Mouse (Mus musculus) left cerebral cortex, postnatal 25 days (tissue): Measurements from ENCODE around the gene Irak2. TPM values are rescaled to one million over a fixed set of nuclear protein-coding genes. Genes with fewer than 3 reads are reported as not detected.
A peak's percentile ranks its signal among the peaks of the same experiment; 100 is the strongest.
"Not testable (repeated sequence)": the region's sequence is repeated elsewhere in the genome, so short reads cannot be mapped to it uniquely, and the experiment has no call there.

Source experiments
- DNase-seq, 2 experiments: peaks; one replicate each; pipeline ENCODE4 v3.0.0; 2022; ENCODE audit warnings: low spot score in 2 of 2, mixed read lengths in 1 of 2
- intact Hi-C: fragments of 180-260 bp; cut with DNase I; formaldehyde crosslinking; loops from one replicate; pipeline ENCODE4 v1.15.1; 2025
- total RNA-seq, 2 experiments: library from RNA; stranded (reverse); gene quantifications; 2 replicates each; pipeline ENCODE4 v1.2.3; 2021

Gene Irak2
- total RNA-seq, 2 experiments from 2014 or later = 18.5 to 21.1 TPM

DNA sequence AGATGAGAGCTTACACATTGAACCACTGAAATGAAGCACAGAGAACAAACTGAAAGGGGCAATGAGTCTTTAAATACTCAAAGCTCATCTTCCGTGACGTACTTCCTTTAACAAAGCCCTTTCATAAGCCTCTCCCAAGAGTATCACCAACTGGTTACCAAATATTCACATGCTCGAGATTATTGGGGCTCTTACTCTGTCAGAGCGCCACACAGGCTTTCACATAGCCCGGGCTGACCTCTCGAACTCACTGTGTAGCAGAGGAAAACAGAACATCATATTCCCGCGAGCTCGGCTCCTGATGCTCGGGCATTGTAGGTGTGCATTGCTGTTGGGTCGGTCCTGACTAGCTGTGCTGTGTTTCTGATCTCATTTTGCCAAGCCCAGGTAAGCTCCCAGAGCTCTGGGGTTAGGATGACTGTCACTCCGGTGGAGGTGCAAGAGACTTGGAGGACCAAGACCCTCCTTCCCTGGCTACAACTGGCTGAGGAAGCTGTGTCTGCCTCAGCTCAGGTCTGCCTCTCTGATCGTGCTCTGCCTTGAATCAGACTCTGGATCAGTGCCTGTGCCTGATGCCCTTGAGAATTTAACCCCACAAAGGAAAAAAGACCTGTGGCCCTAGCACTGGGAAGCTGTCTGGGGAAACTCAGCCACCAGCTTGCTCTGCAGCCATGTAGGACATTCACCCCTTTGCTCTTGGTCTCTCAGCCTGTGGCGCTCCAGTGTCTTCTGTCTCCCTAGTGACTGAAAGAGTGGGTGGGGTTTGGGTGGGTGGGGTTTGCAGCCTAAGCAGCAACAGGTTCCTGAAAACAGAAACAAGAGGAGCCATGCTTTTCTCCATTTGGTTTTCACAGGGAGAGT lies 22.5 kb downstream of the Irak2 start:
- intact Hi-C loops = no loop called here
- DNase-seq = no peak

DNA sequence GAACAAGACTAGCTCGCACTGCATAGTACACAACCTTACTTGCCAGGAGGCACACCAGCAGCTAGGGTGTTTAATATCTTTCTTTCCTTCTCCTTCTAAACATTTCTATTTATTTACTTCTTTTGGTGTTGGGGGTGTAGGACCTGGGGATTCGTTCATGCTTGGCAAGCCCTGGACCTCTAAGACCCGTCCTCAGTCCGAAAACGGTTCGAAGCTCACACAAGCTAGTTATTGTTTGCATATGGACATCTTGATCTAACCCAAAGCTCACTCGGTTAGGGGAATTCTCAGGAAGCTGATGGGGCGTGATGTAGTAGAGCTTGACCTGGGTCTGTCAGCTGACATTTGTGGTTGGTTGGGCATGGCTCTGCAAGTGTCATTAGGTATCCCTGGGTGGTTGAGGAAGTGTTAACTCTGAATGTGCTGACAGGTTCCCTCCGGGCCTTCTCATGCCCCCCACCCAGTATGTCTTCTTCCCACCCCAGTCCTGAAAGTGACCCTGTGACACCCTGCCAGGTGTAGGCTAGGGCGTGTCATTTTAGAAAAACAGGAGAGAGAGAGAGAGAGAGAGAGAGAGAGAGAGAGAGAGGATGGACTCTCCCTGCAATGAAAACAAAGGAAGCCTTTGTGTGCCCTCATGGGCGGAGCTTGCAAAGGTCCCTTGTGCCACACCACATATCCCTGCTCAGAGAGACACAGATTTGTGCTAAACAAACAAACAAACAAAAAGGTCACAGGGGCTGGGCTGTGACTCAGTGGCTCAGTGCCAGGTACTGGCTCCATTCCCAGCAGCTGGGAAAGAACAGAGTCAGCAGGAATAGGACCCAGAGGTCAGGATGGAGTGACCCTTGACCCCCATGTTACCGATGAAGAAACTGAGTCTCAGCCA lies 23.3 kb downstream of the Irak2 start:
- no peak for DNase-seq
- intact Hi-C loops = no loop called here

DNA sequence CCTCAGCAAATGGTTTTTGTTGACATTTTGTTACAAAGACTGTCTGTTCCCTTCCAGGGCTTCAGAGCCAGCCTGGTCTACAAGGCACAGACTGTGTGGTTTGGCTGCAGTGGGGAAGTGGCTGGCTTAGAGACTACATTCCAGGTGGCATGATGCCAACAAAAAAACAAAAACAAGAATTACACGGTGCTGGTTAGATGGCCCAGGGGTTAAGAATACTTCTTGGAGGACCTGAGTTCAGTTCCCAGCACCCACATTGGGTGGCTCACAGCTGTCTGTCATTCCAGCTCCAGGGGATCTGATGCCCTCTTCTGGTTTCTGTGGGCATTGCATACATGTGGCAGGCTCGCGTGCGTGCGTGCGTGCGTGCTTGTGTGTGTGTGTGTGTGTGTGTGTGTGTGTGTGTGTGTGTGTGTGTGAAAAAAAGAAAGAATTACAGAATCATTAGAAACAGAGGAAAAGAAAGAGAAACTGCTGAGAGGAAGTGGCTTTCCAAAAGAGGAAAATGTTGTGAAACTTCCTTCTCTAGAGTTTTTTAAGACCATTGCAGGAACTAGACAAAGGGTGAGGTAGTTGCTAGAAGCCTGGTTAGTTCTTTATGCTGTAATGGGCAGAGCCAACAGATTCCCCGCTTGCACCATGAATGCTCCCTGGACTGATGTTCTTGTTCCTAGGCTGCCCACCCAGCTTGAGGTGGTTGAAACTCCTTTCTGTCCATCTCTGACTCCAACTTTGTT lies 24.9 kb downstream of the Irak2 start:
- intact Hi-C loops = no loop called here
- DNase-seq = no peak

DNA sequence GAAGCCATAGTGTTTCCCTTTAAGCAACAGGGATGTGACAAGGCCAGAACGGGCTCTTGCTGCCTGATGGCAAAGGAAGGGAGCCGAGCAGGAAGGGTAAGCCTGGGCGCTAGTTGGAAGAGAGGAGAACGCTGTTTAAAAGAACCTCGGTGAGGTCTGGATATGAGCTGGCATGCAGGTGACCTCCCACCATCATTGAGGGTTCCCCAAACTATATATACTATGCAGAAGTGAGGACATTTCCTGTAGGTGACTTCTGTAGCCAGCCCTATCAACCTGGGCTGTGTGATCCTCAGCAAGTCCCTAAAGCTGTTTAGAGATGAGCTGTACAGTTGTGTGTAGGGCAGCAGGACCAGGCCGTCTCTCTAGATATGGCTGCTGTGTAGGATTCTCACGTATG lies 26.0 kb downstream of the Irak2 start:
- intact Hi-C loops = no loop called here
- no peak for DNase-seq

DNA sequence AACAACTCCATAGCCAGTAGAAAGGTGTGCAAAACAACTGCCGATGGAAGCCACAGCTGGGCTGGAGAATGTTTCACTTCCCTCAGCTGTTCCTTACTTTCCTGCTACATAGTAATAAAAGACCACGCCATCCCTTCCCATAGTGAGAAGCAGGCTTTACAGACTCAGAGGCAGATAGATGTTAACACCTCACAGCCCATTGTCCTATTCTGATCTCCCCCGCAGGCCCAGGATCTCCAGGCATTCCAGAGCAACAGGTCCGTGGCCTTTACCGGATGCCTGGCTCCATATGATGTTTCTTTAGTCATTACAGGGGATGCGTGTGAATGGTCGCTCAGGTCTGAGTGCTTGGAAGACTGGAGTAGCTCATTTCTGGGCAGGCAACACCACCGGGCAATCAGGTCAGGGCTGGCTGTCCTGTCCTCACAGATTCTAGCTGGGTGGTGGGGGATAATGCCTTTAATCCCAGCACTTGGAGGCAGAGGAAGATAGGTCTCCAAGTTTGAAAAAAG lies 29.4 kb downstream of the Irak2 start:
- intact Hi-C loops = no loop called here
- no peak for DNase-seq

DNA sequence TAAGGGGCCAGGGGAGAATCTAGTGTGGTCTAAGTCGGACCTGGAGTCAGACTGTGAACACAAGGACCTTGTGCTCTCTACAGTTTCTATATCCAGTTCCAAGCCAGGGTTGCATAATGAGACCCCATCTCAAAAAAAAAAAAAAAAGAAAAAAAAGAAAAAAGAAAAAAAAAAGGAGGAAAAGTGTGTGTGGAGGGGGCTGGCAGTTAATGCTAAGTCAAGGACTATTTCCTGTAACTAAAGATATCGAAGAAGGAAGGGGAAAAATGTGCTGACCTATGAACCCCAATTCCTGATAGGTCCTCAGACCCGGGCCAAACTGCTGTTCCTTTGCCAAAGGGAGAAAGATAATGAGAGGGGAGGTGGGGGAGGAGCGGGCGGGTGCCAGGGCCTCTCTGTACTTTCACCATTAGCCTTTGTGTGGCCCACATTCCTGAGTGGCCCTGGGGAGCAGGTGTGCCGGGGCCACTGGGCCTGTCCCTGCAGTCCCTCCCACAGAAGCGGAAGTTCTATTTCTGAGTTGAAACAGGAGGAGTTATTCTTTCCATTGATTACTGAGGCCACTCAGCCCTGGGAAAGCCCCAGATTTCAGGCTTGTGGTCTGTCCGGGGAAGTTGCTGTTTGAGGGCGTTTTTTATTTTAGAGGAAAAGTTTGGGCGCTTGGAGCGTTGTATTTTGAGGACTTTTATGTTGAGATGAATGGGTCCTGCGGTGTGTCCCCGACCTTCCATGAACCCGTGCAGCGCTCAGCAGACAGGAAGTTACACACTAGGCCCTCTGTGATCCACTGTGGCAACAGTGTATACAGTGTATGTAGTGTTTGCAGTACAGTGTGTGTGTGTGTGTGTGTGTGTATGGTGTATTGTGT lies 30.3 kb downstream of the Irak2 start:
- intact Hi-C loops = no loop called here
- peak in 1 of 2 experiments; percentile 31 for DNase-seq

DNA sequence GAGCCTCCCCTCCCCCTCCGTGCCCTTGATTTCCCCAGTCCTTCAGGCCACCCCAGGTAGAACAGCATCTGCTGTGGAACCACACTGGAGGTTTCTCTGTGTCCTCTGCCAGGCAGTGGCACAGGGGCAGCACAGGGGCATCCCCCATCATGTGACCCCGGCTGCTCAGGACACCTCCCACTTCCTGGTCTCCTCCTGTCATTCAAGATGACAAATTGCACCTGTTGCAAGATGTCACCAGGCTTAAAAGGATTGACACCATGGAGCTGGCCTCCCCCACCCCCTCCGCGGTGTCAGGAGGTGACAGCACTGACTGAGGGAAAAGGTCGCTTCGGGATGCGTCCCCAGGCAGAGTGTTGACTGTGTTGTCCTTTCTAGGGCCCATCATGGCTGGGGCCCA lies 31.6 kb downstream of the Irak2 start:
- intact Hi-C loops = no loop called here
- DNase-seq = no peak

DNA sequence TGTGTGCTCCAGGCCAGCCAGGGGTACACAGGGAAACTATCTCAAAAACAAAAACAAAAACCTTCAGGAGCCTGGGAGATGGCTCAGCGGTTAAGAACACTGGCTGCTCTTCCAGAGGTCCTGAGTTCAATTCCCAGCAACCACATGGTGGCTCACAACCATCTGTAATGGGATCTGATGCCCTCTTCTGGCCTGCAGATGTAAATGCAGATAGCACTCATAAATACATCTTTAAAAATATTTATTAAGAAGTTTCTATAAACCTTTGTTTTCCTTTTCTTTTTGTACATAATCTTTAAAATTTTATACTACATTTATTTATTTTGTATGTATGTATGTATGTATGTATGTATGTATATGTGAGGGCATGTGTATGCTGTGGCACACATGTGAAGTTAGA lies 33.8 kb downstream of the Irak2 start:
- intact Hi-C loops, DNase-seq: not testable (repeated sequence)

DNA sequence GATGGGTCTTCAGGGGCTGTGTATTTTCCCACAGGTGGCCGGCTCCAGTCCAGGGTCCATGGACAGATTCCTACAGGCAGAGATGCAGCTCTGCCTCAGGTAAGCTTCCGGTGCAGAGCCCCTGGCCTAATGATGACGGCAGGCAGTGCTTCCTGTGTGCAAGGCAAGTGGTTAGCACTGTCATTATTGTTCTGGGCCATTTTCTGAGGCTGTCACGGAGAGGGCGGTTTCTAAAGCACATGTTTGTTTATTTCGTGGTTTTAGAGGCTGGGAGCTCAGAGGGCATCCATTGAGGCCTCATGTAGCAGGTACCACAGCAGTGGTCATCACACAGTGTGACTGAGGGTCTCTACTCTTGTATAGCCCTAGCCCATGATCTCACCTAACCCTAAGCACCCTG lies 34.7 kb downstream of the Irak2 start:
- no peak for DNase-seq
- intact Hi-C loops = no loop called here

DNA sequence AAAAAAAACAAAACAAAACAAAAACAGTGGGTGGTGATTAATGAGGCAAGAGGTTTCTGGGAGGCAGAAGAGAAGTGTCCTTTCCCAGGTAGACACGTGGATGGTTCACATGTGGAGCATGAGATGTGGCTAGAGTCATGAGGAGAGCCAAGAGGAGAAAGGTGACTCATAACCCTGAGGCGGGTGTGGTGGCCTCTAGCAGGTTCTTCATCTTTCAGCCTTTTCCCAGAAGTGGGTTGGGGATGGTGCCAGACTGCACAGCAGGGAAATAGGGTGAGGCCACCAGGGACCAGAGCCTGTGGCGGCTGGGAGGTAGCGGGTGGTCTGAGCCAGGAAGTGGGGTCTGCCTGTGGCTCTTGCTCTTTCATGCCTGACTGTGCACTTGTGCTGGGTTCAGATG lies 37.0 kb downstream of the Irak2 start:
- DNase-seq = no peak
- intact Hi-C loops = no loop called here

DNA sequence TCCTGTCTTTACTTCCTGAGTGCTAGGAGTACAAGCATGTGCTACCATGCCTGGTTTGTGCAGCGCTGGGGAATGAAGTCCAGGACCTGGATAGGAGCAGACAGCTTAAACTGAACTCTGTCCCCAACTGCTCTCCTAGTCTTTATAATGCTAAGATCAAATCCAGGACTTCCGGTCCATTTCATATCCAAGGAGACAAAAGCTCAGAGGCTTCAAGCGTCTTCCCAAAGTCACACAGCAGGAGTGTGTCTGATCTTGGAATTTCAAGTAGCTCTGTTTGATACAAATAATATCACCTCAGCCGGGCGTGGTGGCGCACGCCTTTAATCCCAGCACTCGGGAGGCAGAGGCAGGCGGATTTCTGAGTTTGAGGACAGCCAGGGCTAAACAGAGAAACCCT lies 37.7 kb downstream of the Irak2 start:
- intact Hi-C loops = no loop called here
- no peak for DNase-seq

DNA sequence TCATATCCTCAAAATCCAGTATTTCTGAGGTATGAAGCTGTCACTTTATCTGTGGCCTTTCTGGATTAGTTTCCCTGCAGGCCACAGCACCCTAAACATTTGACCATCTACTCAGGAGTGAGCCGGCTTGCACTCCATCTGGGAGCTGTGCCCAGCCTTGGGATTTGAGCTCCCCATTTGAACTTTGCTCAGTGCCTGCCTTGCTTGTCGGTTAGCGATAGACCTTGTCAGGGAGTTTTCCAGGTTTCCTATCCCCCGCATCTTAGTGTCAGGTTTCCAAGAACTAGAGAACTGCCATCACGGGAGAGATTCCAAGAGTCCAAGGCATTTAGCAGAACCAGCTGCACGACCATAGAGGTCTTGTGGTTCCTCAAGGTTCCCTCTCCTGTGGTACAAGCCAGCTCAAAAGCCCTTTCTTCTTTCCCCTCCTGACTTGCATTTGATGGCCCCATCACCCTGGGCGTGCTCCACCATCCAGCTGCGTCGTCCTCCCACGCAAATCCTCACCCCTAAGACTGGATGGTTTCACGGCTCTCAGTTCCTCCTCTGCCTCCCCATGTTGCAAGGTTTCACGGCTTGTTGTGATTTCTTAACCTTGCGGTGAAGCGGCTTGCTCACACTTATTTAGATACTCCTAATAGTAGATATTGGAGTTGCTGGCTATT lies 38.9 kb downstream of the Irak2 start:
- intact Hi-C loops = no loop called here

DNA sequence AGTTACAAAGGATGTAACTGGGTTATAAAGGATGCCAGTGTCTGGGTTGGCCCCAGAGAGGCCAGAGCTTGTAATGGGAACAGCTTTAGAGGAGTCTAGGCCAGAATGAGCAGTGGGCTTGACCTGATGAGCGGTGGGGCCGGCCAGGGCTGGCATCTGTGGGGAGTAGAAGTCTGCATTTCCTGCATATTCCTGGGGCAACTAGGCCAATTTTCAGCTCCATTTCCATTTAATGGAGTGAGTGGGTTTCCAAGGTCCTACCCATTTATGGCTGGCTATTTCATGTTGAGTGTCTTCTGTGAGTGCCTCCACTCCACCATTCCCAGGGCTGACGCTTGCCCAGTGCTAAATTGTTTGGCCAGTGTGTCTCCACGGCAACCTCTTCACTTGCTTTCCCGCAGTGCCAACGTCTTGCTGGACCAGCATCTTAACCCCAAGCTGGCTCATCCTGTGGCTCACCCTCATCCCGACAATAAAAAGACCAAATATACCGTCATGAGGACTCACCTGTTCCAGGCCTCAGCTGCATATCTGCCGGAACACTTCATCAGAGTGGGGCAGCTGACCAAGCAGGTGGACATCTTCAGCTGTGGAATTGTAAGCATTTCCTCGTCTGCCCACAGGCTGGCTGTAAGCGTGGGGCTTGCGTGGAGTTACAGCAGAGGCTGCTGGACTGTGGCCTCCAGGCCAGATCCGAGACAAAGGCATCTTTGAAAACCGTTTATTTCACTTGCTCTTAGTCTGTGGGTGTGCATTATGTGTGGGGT lies 40.2 kb downstream of the Irak2 start:
- intact Hi-C loops = no loop called here
- DNase-seq = peak in 1 of 2 experiments; percentile 43

More for the DNA sequence above, 38.9 kb downstream of the Irak2 start:
- DNase-seq = no peak

DNA sequence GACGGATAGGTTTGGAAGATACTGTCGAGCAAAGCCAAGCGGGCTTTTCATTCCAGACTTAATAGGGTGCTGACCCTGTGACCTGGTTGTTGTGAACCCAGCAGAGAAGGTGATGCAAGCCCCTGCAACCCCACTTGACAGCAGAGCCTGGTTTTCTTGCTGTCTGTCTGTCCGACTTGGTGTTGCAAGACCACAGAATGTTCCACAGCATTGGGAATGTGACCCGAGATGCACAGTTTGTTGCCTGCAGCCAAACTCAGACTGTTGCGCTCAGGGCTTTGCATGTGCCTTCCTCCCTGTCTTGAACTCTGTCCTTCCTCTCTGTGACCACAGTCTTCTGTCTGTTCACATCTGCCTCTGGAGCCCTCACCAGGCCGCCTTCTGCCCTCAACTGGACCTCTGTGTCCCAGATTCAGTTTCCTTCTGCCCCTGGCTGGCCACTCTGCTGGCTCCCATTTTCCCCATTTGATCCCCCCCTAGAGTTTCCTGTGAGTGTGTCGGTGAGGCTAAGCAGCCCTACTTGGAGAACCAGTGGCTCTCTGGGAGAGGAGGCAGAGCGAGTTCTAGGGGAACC lies 41.8 kb downstream of the Irak2 start:
- DNase-seq = no peak
- intact Hi-C loops = loop anchor here (10.0 kb wide), 1 partner anchor 135 kb away; no protein-coding TSS in a partner anchor

DNA sequence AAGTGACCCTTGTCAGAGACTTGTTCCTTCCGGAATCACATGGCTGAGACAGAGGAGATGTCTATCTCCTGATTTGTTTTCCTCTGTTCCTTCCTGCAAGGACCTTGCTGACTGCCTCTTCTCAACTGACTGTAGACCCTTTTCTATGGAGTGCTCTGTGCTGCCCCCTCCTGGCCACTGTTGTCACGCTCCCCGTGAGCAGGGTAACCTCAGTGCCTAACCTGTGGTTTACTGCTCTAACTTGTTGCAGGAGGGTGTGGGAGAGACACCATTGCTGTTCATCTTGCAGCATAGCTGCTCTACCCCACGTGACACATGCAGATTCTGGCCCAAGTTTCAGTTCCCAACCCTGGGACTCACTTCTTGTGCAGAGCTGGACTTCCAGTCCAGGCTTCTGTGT lies 43.0 kb downstream of the Irak2 start:
- DNase-seq = peak; percentile 73 to 80
- intact Hi-C loops = loop anchor here (1.0 to 10.0 kb wide), 2 partner anchors 43 to 136 kb away; partner anchors contain the start of gene Irak2

DNA sequence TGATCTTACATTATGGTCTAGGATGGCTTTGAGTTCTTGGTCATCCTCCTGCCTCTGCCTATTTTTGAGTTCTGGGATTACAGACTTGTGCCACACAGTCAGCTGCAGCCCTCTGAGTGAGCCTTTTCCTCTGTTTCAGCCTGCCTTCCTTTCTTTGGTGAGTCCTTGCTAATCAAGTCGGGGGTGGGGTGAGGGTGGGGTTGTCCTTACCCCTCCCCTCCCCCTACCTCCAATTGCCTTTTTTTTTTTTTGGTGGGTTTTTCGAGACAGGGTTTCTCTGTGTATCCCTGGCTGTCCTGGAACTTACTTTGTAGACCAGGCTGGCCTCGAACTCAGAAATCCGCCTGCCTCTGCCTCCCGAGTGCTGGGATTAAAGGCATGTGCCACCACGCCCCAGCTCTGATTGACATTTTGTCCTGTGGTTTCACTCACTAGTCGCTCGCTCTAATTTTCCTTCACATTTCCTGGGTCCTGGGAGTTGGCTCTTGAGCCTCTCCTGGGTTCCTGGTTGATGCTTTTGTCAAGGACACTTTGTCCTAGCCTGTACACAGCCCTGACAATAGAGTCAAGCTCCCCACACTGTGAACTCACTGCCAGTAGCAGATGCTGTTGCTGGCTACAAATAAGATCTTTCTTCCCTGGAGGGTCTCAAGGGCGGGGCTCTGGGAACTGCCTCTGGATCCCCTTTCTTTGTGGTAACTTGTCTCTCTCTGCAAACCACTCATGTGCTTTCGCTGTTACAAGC lies 45.0 kb downstream of the Irak2 start:
- no peak for DNase-seq
- intact Hi-C loops = loop anchor here (10.0 kb wide), 1 partner anchor 138 kb away; no protein-coding TSS in a partner anchor
